Mouse (Mus musculus) intestine, embryonic 15.5 days (tissue): Measurements from ENCODE around the gene B2m. TPM values are rescaled to one million over a fixed set of nuclear protein-coding genes. Genes with fewer than 3 reads are reported as not detected.

Experiments used
- ATAC-seq: fragments of 200-750 bp; cut with Nextera tagmentation; 2 replicates; pipeline ENCODE4 v1.8.0; 2017; ENCODE audit warnings: moderate TSS enrichment, moderate library complexity
- H3K27ac ChIP-seq: fragments of 300-500 bp; sonication (generic); 2 replicates; pipeline ENCODE4 v1.5.1; 2015; ENCODE audit warnings: mild to moderate bottlenecking, inconsistent platforms
- H3K27me3 ChIP-seq: fragments of 300-500 bp; sonication (generic); replicated peaks from 2 replicates; pipeline ENCODE4 v1.6.1; 2015; ENCODE audit warnings: inconsistent platforms
- H3K36me3 ChIP-seq: fragments of 300-500 bp; sonication (generic); 2 replicates; pipeline ENCODE4 v1.6.1; 2015; ENCODE audit warnings: inconsistent platforms
- H3K4me1 ChIP-seq: fragments of 300-500 bp; sonication (generic); replicated peaks from 2 replicates; pipeline ENCODE4 v1.6.1; 2015; ENCODE audit warnings: inconsistent platforms
- H3K4me2 ChIP-seq: fragments of 300-500 bp; sonication (generic); replicated peaks from 2 replicates; pipeline ENCODE4 v1.6.1; 2015; ENCODE audit warnings: mild to moderate bottlenecking, inconsistent platforms
- H3K4me3 ChIP-seq: fragments of 300-500 bp; sonication (generic); replicated peaks from 2 replicates; pipeline ENCODE4 v1.5.1; 2015; ENCODE audit warnings: inconsistent platforms
- H3K9ac ChIP-seq: fragments of 300-500 bp; sonication (generic); 2 replicates; pipeline ENCODE4 v1.6.1; 2015; ENCODE audit warnings: inconsistent platforms
- H3K9me3 ChIP-seq: fragments of 300-500 bp; sonication (generic); 2 replicates; pipeline ENCODE4 v1.6.1; 2016; ENCODE audit warnings: inconsistent platforms
- WGBS: fragments of 180-500 bp; shearing (Covaris S2); methylation state at CpG from one replicate; pipeline ENCODE4 v1.1.7; 2015; 5-methylcytosine and 5-hydroxymethylcytosine counted together
- polyA plus RNA-seq: library from polyadenylated mRNA; unstranded; fragments of >200 nt; fragmentation: Nextera tagmentation; extraction: Ambion mirVana; gene quantifications from 2 replicates; pipeline ENCODE4 v1.2.1, GENCODE M21; 2015

B2m gene
- polyA plus RNA-seq, 1 experiment from 2014 or later: 406 TPM

- Histone ChIP-seq H3K9ac (no peak overlapping the region), H3K9me3 (no peaks in the 10 kb centered on the region; the same call in 1 of the 2 replicates), H3K27ac (no peak overlapping the region), H3K4me1 (peaks cover 3% of the 10 kb centered on the region; the same call in 1 of the 2 replicates), H3K4me2 (no peak overlapping the region), H3K4me3 (no peak overlapping the region), H3K27me3 (no peaks in the 10 kb centered on the region), H3K36me3 (no peaks in the 10 kb centered on the region)
- 89% methylated on average over 7 of the region's 7 CpGs for WGBS
- ATAC-seq: no peak
These were observed 6.3 kb downstream of the B2m start for GRCm38 (mm10) chr2:122153681-122154365.

GRCm38 (mm10) chr2:122154479-122154878, 7.0 kb downstream of the B2m start:
- 92% methylated on average over 2 of the region's 2 CpGs for WGBS
- no peak for ATAC-seq

GRCm38 (mm10) chr2:122155292-122155691, 7.8 kb downstream of the B2m start:
- Histone ChIP-seq H3K4me1 (peaks cover 6% of the 10 kb centered on the region; the same call in 1 of the 2 replicates), H3K36me3 (no peaks in the 10 kb centered on the region), H3K4me2 (no peak overlapping the region), H3K27ac (no peak overlapping the region), H3K4me3 (no peak overlapping the region), H3K9ac (no peak overlapping the region), H3K9me3 (no peaks in the 10 kb centered on the region; the same call in 1 of the 2 replicates), H3K27me3 (no peaks in the 10 kb centered on the region)
- no peak for ATAC-seq
- WGBS: 83% methylated on average over 2 of the region's 2 CpGs

More at GRCm38 (mm10) chr2:122154479-122154878, 7.0 kb downstream of the B2m start:
- Histone ChIP-seq H3K9me3 (no peaks in the 10 kb centered on the region; the same call in 1 of the 2 replicates), H3K4me3 (no peak overlapping the region), H3K9ac (no peak overlapping the region), H3K4me1 (peaks cover 6% of the 10 kb centered on the region; the same call in 1 of the 2 replicates), H3K36me3 (no peaks in the 10 kb centered on the region), H3K27me3 (no peaks in the 10 kb centered on the region), H3K27ac (no peak overlapping the region), H3K4me2 (no peak overlapping the region)

GRCm38 (mm10) chr2:122156051-122156700, 8.7 kb downstream of the B2m start:
- no peaks in the 10 kb centered on the region for H3K27me3 ChIP-seq
- no peak for ATAC-seq
- H3K36me3 ChIP-seq: no peaks in the 10 kb centered on the region
- no peak overlapping the region for H3K4me3 ChIP-seq
- WGBS: 87% methylated on average over 4 of the region's 4 CpGs
- peaks cover 6% of the 10 kb centered on the region; the same call in 1 of the 2 replicates for H3K4me1 ChIP-seq
- no peak overlapping the region for H3K9ac ChIP-seq
- H3K27ac ChIP-seq: no peak overlapping the region
- H3K9me3 ChIP-seq: no peaks in the 10 kb centered on the region; the same call in 1 of the 2 replicates
- H3K4me2 ChIP-seq: no peak overlapping the region

- no peak overlapping the region for H3K4me3 ChIP-seq
- no peak overlapping the region for H3K4me2 ChIP-seq
- H3K9me3 ChIP-seq: no peaks in the 10 kb centered on the region; the same call in 1 of the 2 replicates
- no peaks in the 10 kb centered on the region for H3K36me3 ChIP-seq
- no peak for ATAC-seq
- H3K4me1 ChIP-seq: peaks cover 6% of the 10 kb centered on the region; the same call in 1 of the 2 replicates
- H3K9ac ChIP-seq: no peak overlapping the region
- H3K27ac ChIP-seq: no peak overlapping the region
- no peaks in the 10 kb centered on the region for H3K27me3 ChIP-seq
These were observed 10.1 kb downstream of the B2m start for GRCm38 (mm10) chr2:122157561-122157960.

- 34% methylated on average over 6 of the region's 6 CpGs for WGBS
- H3K27me3 ChIP-seq: no peaks in the 10 kb centered on the region
These were observed 10.9 kb downstream of the B2m start for GRCm38 (mm10) chr2:122158362-122158802.

GRCm38 (mm10) chr2:122159667-122160066, 12.2 kb downstream of the B2m start:
- H3K4me3 ChIP-seq: no peak overlapping the region
- no peak overlapping the region for H3K4me2 ChIP-seq
- no peak overlapping the region for H3K9ac ChIP-seq
- H3K27ac ChIP-seq: no peak overlapping the region
- peaks cover 6% of the 10 kb centered on the region; the same call in 1 of the 2 replicates for H3K4me1 ChIP-seq
- no peaks in the 10 kb centered on the region; the same call in 1 of the 2 replicates for H3K9me3 ChIP-seq
- H3K36me3 ChIP-seq: no peaks in the 10 kb centered on the region
- no peaks in the 10 kb centered on the region for H3K27me3 ChIP-seq
- ATAC-seq: no peak
- WGBS: 68% methylated on average over 6 of the region's 6 CpGs

More at GRCm38 (mm10) chr2:122158362-122158802, 10.9 kb downstream of the B2m start:
- H3K4me3 ChIP-seq: no peak overlapping the region
- peak overlapping the region; percentile 36 for H3K27ac ChIP-seq
- no peaks in the 10 kb centered on the region for H3K36me3 ChIP-seq
- H3K9me3 ChIP-seq: no peaks in the 10 kb centered on the region; the same call in 1 of the 2 replicates
- no peak overlapping the region for H3K9ac ChIP-seq
- H3K4me2 ChIP-seq: 0 out of 2 replicates have a peak overlapping the region, but pooled peaks have one; percentile 3
- peak; percentile 58; the same call in 1 of the 2 replicates for ATAC-seq
- peaks cover 6% of the 10 kb centered on the region; the same call in 1 of the 2 replicates for H3K4me1 ChIP-seq

- Histone ChIP-seq H3K36me3 (no peaks in the 10 kb centered on the region), H3K27me3 (no peaks in the 10 kb centered on the region), H3K9ac (no peak within 1 kb of the TSS), H3K27ac (no peak within 1 kb of the TSS), H3K9me3 (no peaks in the 10 kb centered on the region; the same call in 1 of the 2 replicates), H3K4me3 (no peak within 1 kb of the TSS), H3K4me2 (no peak within 1 kb of the TSS), H3K4me1 (peaks cover 6% of the 10 kb centered on the region; the same call in 1 of the 2 replicates)
- ATAC-seq: peak; percentile 71
- WGBS: 41% methylated on average over 2 of the region's 2 CpGs
These were observed 13.2 kb downstream of the B2m start, which contains the start of gene Trim69 for GRCm38 (mm10) chr2:122160680-122161079. Gene Trim69 (plus strand): TSS chr2:122160700.

GRCm38 (mm10) chr2:122161542-122161941, 14.1 kb downstream of the B2m start:
- Histone ChIP-seq H3K9ac (no peak overlapping the region), H3K36me3 (no peaks in the 10 kb centered on the region), H3K4me1 (peaks cover 6% of the 10 kb centered on the region; the same call in 1 of the 2 replicates), H3K27ac (no peak overlapping the region), H3K4me3 (no peak overlapping the region), H3K9me3 (no peaks in the 10 kb centered on the region; the same call in 1 of the 2 replicates), H3K27me3 (no peaks in the 10 kb centered on the region), H3K4me2 (no peak overlapping the region)
- 0 out of 2 replicates have a peak, but pooled peaks have one; percentile 29 for ATAC-seq
- whole genome bisulfite sequencing: 22% methylated on average over 4 of the region's 4 CpGs

GRCm38 (mm10) chr2:122162529-122162928, 15.0 kb downstream of the B2m start:
- Histone ChIP-seq H3K9me3 (no peaks in the 10 kb centered on the region; the same call in 1 of the 2 replicates), H3K36me3 (no peaks in the 10 kb centered on the region), H3K4me2 (no peak overlapping the region), H3K4me3 (no peak overlapping the region), H3K9ac (no peak overlapping the region), H3K4me1 (peaks cover 6% of the 10 kb centered on the region; the same call in 1 of the 2 replicates), H3K27me3 (no peaks in the 10 kb centered on the region), H3K27ac (no peak overlapping the region)
- ATAC-seq: no peak
- WGBS: 77% methylated on average over 2 of the region's 2 CpGs

- Histone ChIP-seq H3K4me1 (peaks cover 5% of the 10 kb centered on the region; the same call in 1 of the 2 replicates), H3K9me3 (no peaks in the 10 kb centered on the region), H3K36me3 (no peaks in the 10 kb centered on the region), H3K9ac (no peak overlapping the region), H3K27ac (no peak overlapping the region), H3K27me3 (no peaks in the 10 kb centered on the region), H3K4me2 (no peak overlapping the region), H3K4me3 (no peak overlapping the region)
- ATAC-seq: no peak
- 70% methylated on average over 13 of the region's 13 CpGs for WGBS
These were observed 16.1 kb downstream of the B2m start for GRCm38 (mm10) chr2:122163430-122164195.
